Mouse (Mus musculus): ENCODE measurements around the gene Cds1.

GRCm38 (mm10) chr5:101725703-101726102 is 39.2 kb upstream of the Cds1 start:
- TF ChIP-seq POLR2A (IDR thresholded peaks at IDR 0.05; ENCODE audit: insufficient read depth, low read length) (no peak), CTCF (IDR thresholded peaks at IDR 0.05; ENCODE audit: low read depth, low read length) (no peak), EP300 (IDR thresholded peaks at IDR 0.05; ENCODE audit: insufficient read depth, low read depth, low read length) (no peak)

Measured in ES-Bruce4 (cell line).